Mouse (Mus musculus): ENCODE results near the gene Shc4.

DNA sequence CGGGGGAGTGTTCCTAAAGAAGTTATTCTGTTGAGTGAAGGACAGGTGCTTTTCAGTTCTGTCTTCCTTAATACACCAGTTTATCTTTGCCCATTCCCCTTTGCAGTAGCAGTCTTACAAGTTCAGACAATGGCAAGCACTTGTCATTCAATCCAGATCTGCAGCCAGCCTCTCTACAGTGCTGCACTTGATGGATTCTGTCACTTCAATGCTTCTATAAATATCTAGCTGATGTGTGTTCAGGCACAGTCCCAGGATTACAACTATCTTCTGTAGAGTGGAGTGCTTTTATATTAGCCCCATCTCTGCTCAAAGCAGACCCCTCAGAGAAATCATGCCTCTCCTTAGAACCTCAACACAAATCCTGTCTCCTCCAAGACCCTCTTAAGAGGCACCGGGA lies 93.9 kb downstream of the Shc4 start:
- TF ChIP-seq REST (IDR thresholded peaks at IDR 0.05; ENCODE audit: insufficient read depth, insufficient read length) = no peak
- TF ChIP-seq TCF12 (IDR thresholded peaks at IDR 0.05; ENCODE audit: insufficient read depth, poor library complexity, severe bottlenecking) = no peak
- TF ChIP-seq E2F4 (IDR thresholded peaks at IDR 0.05; ENCODE audit: insufficient read depth) = no peak
- TF ChIP-seq POLR2AphosphoS2 (IDR thresholded peaks at IDR 0.05; ENCODE audit: insufficient read length, low read depth) = no peak
- no peak for TF ChIP-seq POLR2A (IDR thresholded peaks at IDR 0.05; ENCODE audit: insufficient read length, low read depth)

Data from myocyte (in vitro differentiated cells).